Mouse (Mus musculus): ENCODE results near the gene Selenon. TPM values are rescaled to one million over a fixed set of nuclear protein-coding genes. Genes with fewer than 3 reads are reported as not detected.

Selenon gene
- 14.7 and 15.6 TPM in 2 replicates for polyA plus RNA-seq (2014; fragmentation: Nextera tagmentation; extraction: Ambion mirVana)

DNA sequence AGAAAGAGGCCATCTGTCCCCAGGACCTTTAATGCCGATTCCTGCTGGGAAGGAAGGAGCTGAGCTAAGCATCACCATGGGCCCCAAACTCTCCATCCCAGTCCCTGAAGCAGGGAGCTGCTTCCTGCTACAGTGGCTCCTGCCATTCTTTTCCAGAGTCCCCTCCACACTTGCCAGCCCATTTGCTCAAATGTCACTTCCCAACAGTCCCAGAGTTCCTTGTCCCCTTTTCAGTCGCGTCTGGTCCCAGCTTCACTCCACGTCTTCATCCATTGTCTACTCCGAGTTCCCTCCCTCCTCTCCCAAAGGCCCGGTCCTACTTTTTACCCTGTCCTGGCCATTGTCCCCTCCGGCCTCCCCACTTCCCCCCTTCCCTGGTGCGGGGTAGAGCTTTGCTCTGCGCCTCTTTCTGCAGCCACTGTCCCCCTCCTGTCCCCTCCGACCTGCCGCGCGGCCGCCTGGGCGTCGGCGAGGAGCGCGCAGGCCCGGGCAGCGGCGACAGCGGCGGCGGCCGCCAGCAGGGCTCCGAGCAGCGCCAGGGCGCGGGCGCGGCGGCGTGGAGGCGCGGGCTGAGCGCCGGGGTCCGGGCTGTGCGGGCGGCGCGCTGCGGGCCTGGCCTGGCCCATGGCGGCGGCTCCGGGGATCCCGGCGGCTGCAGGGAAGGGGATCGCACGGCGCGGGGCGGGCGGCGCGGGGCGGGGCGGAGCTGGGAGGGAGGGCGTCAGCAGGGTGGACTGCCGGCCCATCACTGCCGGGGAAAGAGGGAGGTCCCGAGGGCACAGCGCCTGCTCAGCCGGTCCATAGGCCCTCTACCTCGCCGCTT lies at the start of gene Selenon:
TSS of gene Selenon (minus strand) at position 673 of the 823 bp plus-strand sequence.
- Histone ChIP-seq H3K9ac (ENCODE audit: low read length) (peak within 1 kb of the TSS; percentile 87), H3K36me3 (ENCODE audit: control insufficient read depth, insufficient read depth, low read length) (peaks cover 22% of the 10 kb centered on the region), H3K9me3 (ENCODE audit: control insufficient read depth, low read length) (peaks cover 7% of the 10 kb centered on the region; the same call in 1 of the 2 replicates), H3K27me3 (replicated peaks; ENCODE audit: control insufficient read depth, insufficient read depth, low read length) (no peaks in the 10 kb centered on the region), H3K4me2 (ENCODE audit: low read length) (peak within 1 kb of the TSS; percentile 53), H3K4me1 (replicated peaks; ENCODE audit: control insufficient read depth, insufficient read depth, low read length) (peaks cover 15% of the 10 kb centered on the region), H3K27ac (ENCODE audit: low read depth) (peak within 1 kb of the TSS; percentile 72), H3K4me3 (ENCODE audit: low read depth, low read length) (peak within 1 kb of the TSS; percentile 80)
- peak; percentile 92 for ATAC-seq (replicated peaks; ENCODE audit: low FRiP score, low TSS enrichment, low read depth)
- DNase-seq (ENCODE audit: low spot score) = peak; percentile 85
- under 1% methylated on average over 61 of the region's 67 CpGs for WGBS

DNA sequence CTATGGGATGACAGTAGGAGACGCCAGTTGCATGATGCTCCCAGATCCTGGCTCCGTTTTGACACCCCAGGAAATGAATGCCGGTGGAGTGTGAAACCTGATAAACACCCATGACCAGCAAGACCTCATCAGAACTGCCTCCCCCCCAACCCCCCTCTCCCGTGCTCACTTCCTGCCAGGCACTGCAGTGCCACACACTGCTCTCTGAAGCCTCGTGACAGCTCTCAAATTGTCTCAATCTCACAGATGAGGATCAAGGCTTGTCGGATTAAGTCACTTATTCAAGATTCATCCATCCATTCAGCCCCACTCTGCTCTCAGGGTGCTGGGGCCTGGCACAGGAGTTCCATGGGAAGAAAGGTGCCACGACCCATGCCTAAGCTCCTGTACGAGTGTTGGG lies 49.4 kb upstream of the Selenon start:
- H3K4me1 ChIP-seq (replicated peaks; ENCODE audit: control insufficient read depth, insufficient read depth, low read length) = no peaks in the 10 kb centered on the region; the same call in 1 of the 2 replicates
- no peaks in the 10 kb centered on the region for H3K27me3 ChIP-seq (replicated peaks; ENCODE audit: control insufficient read depth, insufficient read depth, low read length)
- ATAC-seq (replicated peaks; ENCODE audit: low FRiP score, low TSS enrichment, low read depth) = no peak
- no peak overlapping the region for H3K9ac ChIP-seq (ENCODE audit: low read length)
- H3K27ac ChIP-seq (ENCODE audit: low read depth) = no peak overlapping the region
- no peaks in the 10 kb centered on the region for H3K9me3 ChIP-seq (ENCODE audit: control insufficient read depth, low read length)
- 41% methylated on average over 8 of the region's 8 CpGs for WGBS
- H3K4me2 ChIP-seq (ENCODE audit: low read length) = no peak overlapping the region
- DNase-seq (ENCODE audit: low spot score) = no peak
- no peak overlapping the region for H3K4me3 ChIP-seq (ENCODE audit: low read depth, low read length)
- no peaks in the 10 kb centered on the region for H3K36me3 ChIP-seq (ENCODE audit: control insufficient read depth, insufficient read depth, low read length)

DNA sequence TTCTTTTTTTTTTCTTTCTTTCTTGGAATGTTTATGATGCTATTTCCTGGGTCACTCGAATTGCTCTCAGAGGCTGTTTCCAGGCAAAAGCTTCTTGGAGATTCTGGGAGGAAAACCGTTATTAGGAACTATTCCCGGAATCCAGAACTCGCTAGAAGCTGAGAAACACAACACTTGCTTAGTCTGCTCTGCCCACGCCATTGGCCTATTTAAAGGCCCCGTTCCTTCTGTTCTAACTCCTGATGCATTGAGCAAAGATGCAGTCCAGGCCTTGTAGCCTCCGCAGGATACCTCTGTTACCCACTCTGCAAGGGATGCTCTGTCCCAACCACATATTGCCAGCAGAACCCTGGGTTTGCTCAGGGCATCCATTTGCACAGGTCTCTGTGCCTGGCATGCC lies 48.8 kb upstream of the Selenon start:
- Histone ChIP-seq H3K4me1 (replicated peaks; ENCODE audit: control insufficient read depth, insufficient read depth, low read length) (no peaks in the 10 kb centered on the region; the same call in 1 of the 2 replicates), H3K9me3 (ENCODE audit: control insufficient read depth, low read length) (no peaks in the 10 kb centered on the region), H3K4me3 (ENCODE audit: low read depth, low read length) (no peak overlapping the region), H3K36me3 (ENCODE audit: control insufficient read depth, insufficient read depth, low read length) (no peaks in the 10 kb centered on the region), H3K9ac (ENCODE audit: low read length) (no peak overlapping the region), H3K4me2 (ENCODE audit: low read length) (no peak overlapping the region), H3K27me3 (replicated peaks; ENCODE audit: control insufficient read depth, insufficient read depth, low read length) (no peaks in the 10 kb centered on the region), H3K27ac (ENCODE audit: low read depth) (no peak overlapping the region)
- no peak for DNase-seq (ENCODE audit: low spot score)
- no peak for ATAC-seq (replicated peaks; ENCODE audit: low FRiP score, low TSS enrichment, low read depth)
- 38% methylated on average over 7 of the region's 7 CpGs for WGBS

DNA sequence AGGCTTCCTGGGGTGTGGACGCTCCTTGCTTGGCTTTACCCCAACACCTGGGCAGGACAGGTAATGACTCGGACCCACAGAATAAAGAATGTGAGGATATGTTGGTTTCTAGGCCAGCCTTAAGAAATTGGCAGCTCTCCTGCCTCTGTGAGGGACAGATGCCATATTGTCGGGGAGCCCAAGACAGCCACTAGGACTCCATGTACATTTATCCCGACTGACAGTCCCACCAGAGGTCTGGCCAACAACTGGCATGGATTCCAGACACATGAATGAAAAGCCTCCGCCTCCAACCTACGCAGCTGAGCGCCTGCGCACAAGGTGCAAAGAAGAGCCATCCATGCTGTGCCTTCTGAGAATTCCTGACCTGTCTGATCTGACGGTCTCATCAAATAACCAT lies 48.1 kb upstream of the Selenon start:
- ATAC-seq (replicated peaks; ENCODE audit: low FRiP score, low TSS enrichment, low read depth) (no peak), DNase-seq (ENCODE audit: low spot score) (no peak)
- 90% methylated on average over 9 of the region's 9 CpGs for WGBS
- H3K36me3 ChIP-seq (ENCODE audit: control insufficient read depth, insufficient read depth, low read length) = no peaks in the 10 kb centered on the region
- H3K27me3 ChIP-seq (replicated peaks; ENCODE audit: control insufficient read depth, insufficient read depth, low read length) = no peaks in the 10 kb centered on the region
- no peaks in the 10 kb centered on the region; the same call in 1 of the 2 replicates for H3K4me1 ChIP-seq (replicated peaks; ENCODE audit: control insufficient read depth, insufficient read depth, low read length)
- no peak overlapping the region for H3K4me2 ChIP-seq (ENCODE audit: low read length)
- H3K9me3 ChIP-seq (ENCODE audit: control insufficient read depth, low read length) = no peaks in the 10 kb centered on the region
- H3K9ac ChIP-seq (ENCODE audit: low read length) = no peak overlapping the region
- no peak overlapping the region for H3K4me3 ChIP-seq (ENCODE audit: low read depth, low read length)
- no peak overlapping the region for H3K27ac ChIP-seq (ENCODE audit: low read depth)

DNA sequence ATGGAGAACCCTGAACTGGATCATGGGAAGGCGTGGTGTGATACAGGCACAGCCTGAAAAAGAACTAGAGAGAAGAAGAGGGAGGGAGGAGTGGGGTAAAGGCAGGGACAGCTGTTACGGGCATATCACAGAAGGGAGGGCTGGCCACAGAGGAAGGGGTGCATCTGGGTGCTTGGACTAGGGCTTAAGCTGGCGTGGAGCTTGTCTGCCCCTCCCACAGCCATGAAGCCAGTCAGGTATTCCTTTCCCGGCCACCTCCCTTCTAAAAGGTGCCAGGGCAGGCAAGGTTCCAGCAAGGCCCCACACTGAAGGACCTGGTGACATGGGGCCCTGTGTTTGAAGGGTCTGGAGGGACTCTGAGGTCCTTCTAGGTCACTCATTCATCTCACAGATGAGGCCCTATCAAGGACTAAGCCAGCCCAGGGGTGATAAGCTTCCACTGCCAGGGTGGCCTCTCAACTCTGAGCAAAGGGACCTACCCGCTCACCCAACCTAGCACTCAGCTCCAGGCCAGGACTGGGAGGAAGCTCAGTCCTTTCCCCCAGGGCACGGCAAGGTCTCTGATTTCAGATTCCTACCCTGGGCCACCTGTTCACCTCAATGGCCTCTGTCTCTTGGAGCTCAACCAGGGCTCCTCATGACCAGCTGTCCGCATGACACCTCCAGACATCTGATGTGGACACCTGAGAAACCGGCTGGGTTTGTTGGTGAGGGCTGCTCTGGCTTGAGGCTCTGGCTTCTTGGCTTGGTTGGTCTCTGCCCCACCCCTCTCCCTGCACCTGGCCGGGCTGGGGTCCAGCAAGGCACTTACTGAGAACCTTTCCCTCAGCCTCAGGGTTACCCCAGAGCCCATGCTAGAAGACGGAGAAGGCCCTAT lies 45.1 kb upstream of the Selenon start:
- 84% methylated on average over 10 of the region's 10 CpGs for WGBS
- no peak for ATAC-seq (replicated peaks; ENCODE audit: low FRiP score, low TSS enrichment, low read depth)

DNA sequence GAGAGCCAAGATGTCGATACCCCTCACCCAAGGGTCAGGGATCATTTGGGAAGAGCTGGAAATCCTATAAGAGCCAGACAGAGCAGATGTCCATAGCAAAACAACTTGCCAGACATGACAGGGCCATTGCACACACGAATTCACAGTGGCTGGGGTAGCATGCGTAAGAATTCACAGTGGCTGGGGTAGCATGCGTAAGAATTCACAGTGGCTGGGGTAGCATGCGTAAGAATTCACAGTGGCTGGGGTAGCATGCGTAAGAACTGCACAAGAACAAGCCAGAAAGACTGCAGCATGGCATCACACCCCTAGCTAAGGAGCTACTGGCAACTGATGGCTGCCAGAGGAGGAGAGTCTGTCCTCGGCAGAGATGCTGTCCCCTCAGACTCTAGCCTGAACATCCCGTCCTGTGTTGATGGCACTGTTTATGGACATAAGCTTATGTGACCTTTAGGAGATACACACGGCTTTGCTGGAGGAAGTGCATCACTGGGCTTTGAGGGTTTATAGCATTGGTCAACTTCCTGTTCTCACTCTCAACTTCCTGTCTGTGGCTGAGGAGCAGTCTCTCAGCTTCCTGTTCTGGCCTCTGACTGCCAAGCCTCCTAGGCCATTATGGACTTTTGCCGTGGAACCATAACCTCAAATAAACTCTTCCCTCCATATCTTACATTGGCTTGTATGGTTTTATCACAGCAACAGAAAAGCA lies 42.9 kb upstream of the Selenon start:
- WGBS = 88% methylated on average over 10 of the region's 10 CpGs
- DNase-seq (ENCODE audit: low spot score) (no peak), ATAC-seq (replicated peaks; ENCODE audit: low FRiP score, low TSS enrichment, low read depth) (no peak)
- H3K4me2 ChIP-seq (ENCODE audit: low read length) = no peak overlapping the region
- no peak overlapping the region for H3K4me3 ChIP-seq (ENCODE audit: low read depth, low read length)
- H3K9ac ChIP-seq (ENCODE audit: low read length) = no peak overlapping the region
- H3K4me1 ChIP-seq (replicated peaks; ENCODE audit: control insufficient read depth, insufficient read depth, low read length) = peaks cover 8% of the 10 kb centered on the region; the same call in 1 of the 2 replicates
- H3K36me3 ChIP-seq (ENCODE audit: control insufficient read depth, insufficient read depth, low read length) = no peaks in the 10 kb centered on the region
- H3K9me3 ChIP-seq (ENCODE audit: control insufficient read depth, low read length) = no peaks in the 10 kb centered on the region
- H3K27ac ChIP-seq (ENCODE audit: low read depth) = no peak overlapping the region
- H3K27me3 ChIP-seq (replicated peaks; ENCODE audit: control insufficient read depth, insufficient read depth, low read length) = no peaks in the 10 kb centered on the region

More for the DNA sequence above, 45.1 kb upstream of the Selenon start:
- Histone ChIP-seq H3K9ac (ENCODE audit: low read length) (no peak overlapping the region), H3K4me3 (ENCODE audit: low read depth, low read length) (no peak overlapping the region), H3K9me3 (ENCODE audit: control insufficient read depth, low read length) (no peaks in the 10 kb centered on the region), H3K27ac (ENCODE audit: low read depth) (no peak overlapping the region), H3K36me3 (ENCODE audit: control insufficient read depth, insufficient read depth, low read length) (no peaks in the 10 kb centered on the region), H3K27me3 (replicated peaks; ENCODE audit: control insufficient read depth, insufficient read depth, low read length) (no peaks in the 10 kb centered on the region), H3K4me1 (replicated peaks; ENCODE audit: control insufficient read depth, insufficient read depth, low read length) (no peaks in the 10 kb centered on the region; the same call in 1 of the 2 replicates), H3K4me2 (ENCODE audit: low read length) (no peak overlapping the region)
- DNase-seq (ENCODE audit: low spot score) = no peak

DNA sequence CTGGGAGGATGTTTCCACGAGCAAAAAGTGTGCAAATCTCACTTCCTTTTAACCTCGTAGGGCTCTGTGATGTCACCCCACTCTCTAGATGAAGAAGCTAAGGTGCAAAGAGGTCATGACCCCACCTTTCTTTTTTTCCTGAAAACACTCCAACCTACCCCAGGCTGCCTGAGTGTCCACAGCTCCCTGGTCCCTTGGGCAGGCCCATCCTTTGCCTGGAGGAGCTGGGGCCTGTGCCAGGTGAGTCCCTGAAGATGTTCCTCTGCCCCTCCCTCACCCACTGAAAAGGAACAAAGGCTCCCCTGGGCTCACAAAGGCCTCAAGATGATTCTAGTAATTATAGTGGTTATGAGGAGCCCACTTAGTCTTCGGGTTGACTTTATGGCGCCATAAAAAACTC lies 40.5 kb upstream of the Selenon start:
- Histone ChIP-seq H3K4me2 (ENCODE audit: low read length) (no peak overlapping the region), H3K36me3 (ENCODE audit: control insufficient read depth, insufficient read depth, low read length) (no peaks in the 10 kb centered on the region), H3K4me1 (replicated peaks; ENCODE audit: control insufficient read depth, insufficient read depth, low read length) (peaks cover 8% of the 10 kb centered on the region; the same call in 1 of the 2 replicates), H3K27ac (ENCODE audit: low read depth) (no peak overlapping the region), H3K9ac (ENCODE audit: low read length) (no peak overlapping the region), H3K4me3 (ENCODE audit: low read depth, low read length) (no peak overlapping the region), H3K27me3 (replicated peaks; ENCODE audit: control insufficient read depth, insufficient read depth, low read length) (no peaks in the 10 kb centered on the region), H3K9me3 (ENCODE audit: control insufficient read depth, low read length) (no peaks in the 10 kb centered on the region)
- DNase-seq (ENCODE audit: low spot score) (no peak), ATAC-seq (replicated peaks; ENCODE audit: low FRiP score, low TSS enrichment, low read depth) (no peak)
- WGBS = 65% methylated on average over 4 of the region's 4 CpGs

DNA sequence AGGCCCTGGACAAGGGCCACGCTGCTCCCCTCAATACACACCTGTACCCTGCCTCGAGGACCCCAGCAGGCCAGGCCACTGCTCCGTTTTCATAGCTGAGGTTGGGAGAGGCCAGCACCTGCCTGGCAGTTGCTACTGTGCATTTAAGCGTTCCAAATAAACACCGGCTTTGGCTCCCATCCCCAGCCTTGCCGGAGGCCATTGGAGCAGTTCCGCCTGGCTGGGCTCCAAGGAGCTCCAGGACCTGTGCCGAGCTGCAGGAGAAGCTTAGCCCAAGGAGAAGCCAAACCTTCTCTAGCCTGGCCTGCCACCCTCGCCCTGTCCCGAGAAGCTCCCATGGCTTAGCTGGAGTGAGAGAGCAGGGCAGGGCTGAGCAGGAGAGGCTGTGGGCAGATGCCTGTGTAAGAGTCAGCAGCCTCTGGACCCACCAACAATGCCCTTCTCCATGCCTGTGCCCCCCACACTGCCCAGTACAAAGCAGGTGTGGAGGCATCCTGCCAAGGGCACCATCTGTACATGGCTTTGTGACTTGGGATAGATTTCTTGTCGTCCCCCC lies 39.6 kb upstream of the Selenon start:
- Histone ChIP-seq H3K27me3 (replicated peaks; ENCODE audit: control insufficient read depth, insufficient read depth, low read length) (no peaks in the 10 kb centered on the region), H3K4me1 (replicated peaks; ENCODE audit: control insufficient read depth, insufficient read depth, low read length) (peaks cover 8% of the 10 kb centered on the region; the same call in 1 of the 2 replicates), H3K27ac (ENCODE audit: low read depth) (no peak overlapping the region), H3K9me3 (ENCODE audit: control insufficient read depth, low read length) (no peaks in the 10 kb centered on the region), H3K4me3 (ENCODE audit: low read depth, low read length) (no peak overlapping the region), H3K9ac (ENCODE audit: low read length) (no peak overlapping the region), H3K36me3 (ENCODE audit: control insufficient read depth, insufficient read depth, low read length) (no peaks in the 10 kb centered on the region), H3K4me2 (ENCODE audit: low read length) (no peak overlapping the region)
- no peak; the same call in 1 of the 2 replicates for ATAC-seq (replicated peaks; ENCODE audit: low FRiP score, low TSS enrichment, low read depth)
- WGBS = 55% methylated on average over 11 of the region's 11 CpGs
- no peak for DNase-seq (ENCODE audit: low spot score)

Measured in intestine, embryonic 14.5 days (tissue).